Mouse (Mus musculus): ENCODE results near the gene Myh14. TPM values are rescaled to one million over a fixed set of nuclear protein-coding genes. Genes with fewer than 3 reads are reported as not detected.

Gene Myh14
- total and polyA plus RNA-seq, 2 experiments from 2014 or later: 6.9 to 8.8 TPM

- 76% methylated on average over 5 of the region's 5 CpGs for WGBS
- no peak overlapping the region for H3K4me3 ChIP-seq (ENCODE audit: low read depth, low read length)
- no peak overlapping the region for H3K4me2 ChIP-seq (ENCODE audit: low read depth, low read length, poor library complexity, severe bottlenecking)
- H3K27ac ChIP-seq (ENCODE audit: low read depth, low read length): no peak overlapping the region
- no peaks in the 10 kb centered on the region for H3K4me1 ChIP-seq (ENCODE audit: insufficient read depth, low read length)
- DNase-seq (ENCODE audit: low spot score): no peak
- ATAC-seq (ENCODE audit: low FRiP score): no peak
- no peak for TF ChIP-seq CTCF (IDR thresholded peaks at IDR 0.05)
- no peak overlapping the region for H3K9ac ChIP-seq (replicated peaks; ENCODE audit: low read length, poor library complexity, severe bottlenecking)
- H3K9me3 ChIP-seq (ENCODE audit: low read length): no peaks in the 10 kb centered on the region
- H3K36me3 ChIP-seq (ENCODE audit: insufficient read depth, low read length): no peaks in the 10 kb centered on the region
- H3K27me3 ChIP-seq (ENCODE audit: insufficient read depth, low read length): no peaks in the 10 kb centered on the region
Measured at GRCm38 (mm10) chr7:44661219-44661618, 9.4 kb downstream of the Myh14 start.

GRCm38 (mm10) chr7:44655504-44655903 is 15.1 kb downstream of the Myh14 start:
- no peak for ATAC-seq (ENCODE audit: low FRiP score)
- H3K9ac ChIP-seq (replicated peaks; ENCODE audit: low read length, poor library complexity, severe bottlenecking): no peak overlapping the region
- H3K4me1 ChIP-seq (ENCODE audit: insufficient read depth, low read length): no peaks in the 10 kb centered on the region
- DNase-seq (ENCODE audit: low spot score): peak; percentile 63
- H3K27ac ChIP-seq (ENCODE audit: low read depth, low read length): no peak overlapping the region
- 13% methylated on average over 8 of the region's 8 CpGs for whole genome bisulfite sequencing
- H3K27me3 ChIP-seq (ENCODE audit: insufficient read depth, low read length): no peaks in the 10 kb centered on the region
- H3K4me2 ChIP-seq (ENCODE audit: low read depth, low read length, poor library complexity, severe bottlenecking): no peak overlapping the region
- no peaks in the 10 kb centered on the region for H3K36me3 ChIP-seq (ENCODE audit: insufficient read depth, low read length)
- peak; percentile 68 for TF ChIP-seq CTCF (IDR thresholded peaks at IDR 0.05)
- H3K9me3 ChIP-seq (ENCODE audit: low read length): no peaks in the 10 kb centered on the region
- no peak overlapping the region for H3K4me3 ChIP-seq (ENCODE audit: low read depth, low read length)

GRCm38 (mm10) chr7:44653773-44654172 is 16.9 kb downstream of the Myh14 start:
- H3K27ac ChIP-seq (ENCODE audit: low read depth, low read length): no peak overlapping the region
- WGBS: 52% methylated on average over 8 of the region's 8 CpGs
- DNase-seq (ENCODE audit: low spot score): no peak

GRCm38 (mm10) chr7:44651416-44651815 is 19.2 kb downstream of the Myh14 start:
- H3K9ac ChIP-seq (replicated peaks; ENCODE audit: low read length, poor library complexity, severe bottlenecking): no peak overlapping the region
- H3K4me3 ChIP-seq (ENCODE audit: low read depth, low read length): no peak overlapping the region
- ATAC-seq (ENCODE audit: low FRiP score) (no peak), DNase-seq (ENCODE audit: low spot score) (no peak)
- no peak overlapping the region for H3K4me2 ChIP-seq (ENCODE audit: low read depth, low read length, poor library complexity, severe bottlenecking)
- 74% methylated on average over 7 of the region's 7 CpGs for WGBS
- no peaks in the 10 kb centered on the region for H3K36me3 ChIP-seq (ENCODE audit: insufficient read depth, low read length)
- H3K4me1 ChIP-seq (ENCODE audit: insufficient read depth, low read length): no peaks in the 10 kb centered on the region
- no peak overlapping the region for H3K27ac ChIP-seq (ENCODE audit: low read depth, low read length)
- H3K27me3 ChIP-seq (ENCODE audit: insufficient read depth, low read length): no peaks in the 10 kb centered on the region
- H3K9me3 ChIP-seq (ENCODE audit: low read length): no peaks in the 10 kb centered on the region
- no peak for TF ChIP-seq CTCF (IDR thresholded peaks at IDR 0.05)

More at GRCm38 (mm10) chr7:44653773-44654172, 16.9 kb downstream of the Myh14 start:
- H3K4me1 ChIP-seq (ENCODE audit: insufficient read depth, low read length): no peaks in the 10 kb centered on the region
- no peak overlapping the region for H3K4me3 ChIP-seq (ENCODE audit: low read depth, low read length)
- no peaks in the 10 kb centered on the region for H3K9me3 ChIP-seq (ENCODE audit: low read length)
- no peaks in the 10 kb centered on the region for H3K27me3 ChIP-seq (ENCODE audit: insufficient read depth, low read length)
- no peak overlapping the region for H3K9ac ChIP-seq (replicated peaks; ENCODE audit: low read length, poor library complexity, severe bottlenecking)
- TF ChIP-seq CTCF (IDR thresholded peaks at IDR 0.05): peak; percentile 48
- no peak overlapping the region for H3K4me2 ChIP-seq (ENCODE audit: low read depth, low read length, poor library complexity, severe bottlenecking)
- ATAC-seq (ENCODE audit: low FRiP score): no peak
- no peaks in the 10 kb centered on the region for H3K36me3 ChIP-seq (ENCODE audit: insufficient read depth, low read length)

- peak; percentile 45 for ATAC-seq (ENCODE audit: low FRiP score)
- peak; percentile 88 for TF ChIP-seq CTCF (IDR thresholded peaks at IDR 0.05)
- Histone ChIP-seq H3K27ac (ENCODE audit: low read depth, low read length) (no peak overlapping the region), H3K27me3 (ENCODE audit: insufficient read depth, low read length) (no peaks in the 10 kb centered on the region), H3K4me2 (ENCODE audit: low read depth, low read length, poor library complexity, severe bottlenecking) (no peak overlapping the region), H3K36me3 (ENCODE audit: insufficient read depth, low read length) (no peaks in the 10 kb centered on the region), H3K4me3 (ENCODE audit: low read depth, low read length) (no peak overlapping the region), H3K4me1 (ENCODE audit: insufficient read depth, low read length) (no peaks in the 10 kb centered on the region), H3K9ac (replicated peaks; ENCODE audit: low read length, poor library complexity, severe bottlenecking) (no peak overlapping the region), H3K9me3 (ENCODE audit: low read length) (no peaks in the 10 kb centered on the region)
- WGBS: 10% methylated on average over 4 of the region's 4 CpGs
- DNase-seq (ENCODE audit: low spot score): peak; percentile 81
Measured at GRCm38 (mm10) chr7:44649990-44650389, 20.7 kb downstream of the Myh14 start.

GRCm38 (mm10) chr7:44649094-44649610 is 21.5 kb downstream of the Myh14 start:
- Histone ChIP-seq H3K27me3 (ENCODE audit: insufficient read depth, low read length) (no peaks in the 10 kb centered on the region), H3K36me3 (ENCODE audit: insufficient read depth, low read length) (no peaks in the 10 kb centered on the region), H3K9ac (replicated peaks; ENCODE audit: low read length, poor library complexity, severe bottlenecking) (no peak overlapping the region), H3K27ac (ENCODE audit: low read depth, low read length) (no peak overlapping the region), H3K4me2 (ENCODE audit: low read depth, low read length, poor library complexity, severe bottlenecking) (no peak overlapping the region), H3K9me3 (ENCODE audit: low read length) (no peaks in the 10 kb centered on the region), H3K4me1 (ENCODE audit: insufficient read depth, low read length) (no peaks in the 10 kb centered on the region), H3K4me3 (ENCODE audit: low read depth, low read length) (no peak overlapping the region)
- no peak for TF ChIP-seq CTCF (IDR thresholded peaks at IDR 0.05)
- ATAC-seq (ENCODE audit: low FRiP score): no peak
- WGBS: 81% methylated on average over 8 of the region's 8 CpGs
- DNase-seq (ENCODE audit: low spot score): no peak
